ENCODE assay signal across 14 mouse cellular contexts in the genomic region with DNA sequence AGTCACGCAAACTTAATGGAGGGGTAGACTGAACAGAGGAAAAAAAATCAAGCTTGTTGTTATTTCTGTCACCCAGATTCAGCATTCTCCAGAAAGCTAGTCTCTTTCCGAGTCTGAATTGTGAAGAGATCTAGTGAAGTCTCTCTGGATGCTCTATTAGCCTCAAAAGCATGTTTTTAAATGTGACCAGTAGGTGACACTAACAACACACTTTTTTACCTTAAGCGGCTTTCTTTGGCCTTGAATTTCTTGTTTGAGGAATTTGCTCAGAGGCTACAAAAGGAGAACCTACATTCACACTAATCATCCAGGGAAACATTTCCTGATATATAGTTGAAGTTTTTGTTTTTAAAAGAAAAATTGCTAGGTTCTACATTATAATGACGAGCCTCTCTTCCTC. TPM values are rescaled to one million over a fixed set of nuclear protein-coding genes. Genes with fewer than 3 reads are reported as not detected.
DNase-seq lines count a peak whose midpoint lies in the region; ATAC-seq and TF ChIP-seq lines count a peak whose summit lies in the region.
"Had no signal": no experiment of that assay in that cellular context is flagged by ENCODE, and none has a peak within 500 bp of the region (broad histone marks: within the 10 kb centered on the region; RNA-seq: fewer than 3 reads in every experiment).

No protein-coding gene starts in this region.

- no peak overlapping the region for H3K9ac ChIP-seq in heart, adult 2 months (ENCODE audit: low read depth, low read length)
- H3K9ac ChIP-seq in lung, postnatal 0 days (replicated peaks; ENCODE audit: low read depth): no peak overlapping the region
- H3K9ac ChIP-seq: hindbrain, embryonic 15.5 days had no signal

- TF ChIP-seq POLR2A in heart, adult 2 months (IDR thresholded peaks at IDR 0.05; ENCODE audit: insufficient read depth, low read depth, low read length): no peak

- no peaks in the 10 kb centered on the region for H3K9me3 ChIP-seq in lung, postnatal 0 days (ENCODE audit: low read length)
- H3K9me3 ChIP-seq: hindbrain, embryonic 15.5 days had no signal

- intact Hi-C loops in heart, adult 2 months (cut with DNase I): no loop called here

- peak; percentile 62 for TF ChIP-seq CTCF in heart, adult 2 months (IDR thresholded peaks at IDR 0.05)
- peak; percentile 33 for TF ChIP-seq CTCF in lung, postnatal 0 days (IDR thresholded peaks at IDR 0.05)

- no peak overlapping the region for H3K27ac ChIP-seq in heart, adult 2 months
- H3K27ac ChIP-seq in lung, postnatal 0 days (ENCODE audit: low read length): no peak overlapping the region
- H3K27ac ChIP-seq: hindbrain, embryonic 15.5 days had no signal

- no peaks in the 10 kb centered on the region for H3K27me3 ChIP-seq in heart, adult 2 months (ENCODE audit: control insufficient read depth, insufficient read depth, low read length)
- no peaks in the 10 kb centered on the region for H3K27me3 ChIP-seq in lung, postnatal 0 days (replicated peaks; ENCODE audit: insufficient read depth, low read length)
- H3K27me3 ChIP-seq: hindbrain, embryonic 15.5 days had no signal

- H3K4me2 ChIP-seq in lung, postnatal 0 days (replicated peaks; ENCODE audit: low read depth, low read length): no peak overlapping the region
- H3K4me2 ChIP-seq: hindbrain, embryonic 15.5 days had no signal

- no peaks in the 10 kb centered on the region for H3K36me3 ChIP-seq in heart, adult 2 months (ENCODE audit: control insufficient read depth, insufficient read depth, low read length)
- no peaks in the 10 kb centered on the region for H3K36me3 ChIP-seq in lung, postnatal 0 days (ENCODE audit: insufficient read depth, low read length)
- H3K36me3 ChIP-seq: hindbrain, embryonic 15.5 days had no signal

- no peak overlapping the region for H3K4me3 ChIP-seq in heart, adult 2 months
- H3K4me3 ChIP-seq in lung, postnatal 0 days (ENCODE audit: low read depth, low read length): no peak overlapping the region
- H3K4me3 ChIP-seq: hindbrain, embryonic 15.5 days had no signal

- H3K4me1 ChIP-seq in heart, adult 2 months (ENCODE audit: control insufficient read depth, insufficient read depth, low read length): no peaks in the 10 kb centered on the region
- H3K4me1 ChIP-seq in lung, postnatal 0 days (ENCODE audit: insufficient read depth, low read depth, low read length): no peaks in the 10 kb centered on the region
- H3K4me1 ChIP-seq: hindbrain, embryonic 15.5 days had no signal

- no peak for ATAC-seq in lung, postnatal 0 days

- TF ChIP-seq EP300 in heart, adult 2 months (IDR thresholded peaks at IDR 0.05; ENCODE audit: insufficient read depth, low read depth, low read length): no peak
- no peak for TF ChIP-seq EP300 in lung, postnatal 0 days (IDR thresholded peaks at IDR 0.05)

- DNase-seq in heart, adult 2 months: no peak
- no peak for DNase-seq in heart, adult 11 months
- peak; percentile 11 for DNase-seq in lung, postnatal 0 days (ENCODE audit: low spot score)
- DNase-seq in lung, postnatal 14 days: no peak
- peak; percentile 47 for DNase-seq in ZHBTc4 (ENCODE audit: low read depth, low spot score)
- peak; percentile 61 for DNase-seq in retina, embryonic 14.5 days (ENCODE audit: low spot score)
- no peak for DNase-seq in thymus, postnatal 25 days
- no peak for DNase-seq in spleen, postnatal 4 days (ENCODE audit: low spot score in 2 of 2)
- DNase-seq: adrenal gland, postnatal 36 days; lung, postnatal 4 days; right cerebral cortex, postnatal 25 days had no signal

- WGBS in heart, adult 2 months: 52% methylated on average over 4 of the region's 4 CpGs
- 53% methylated on average over 4 of the region's 4 CpGs for WGBS in lung, postnatal 0 days

- H3K79me2 ChIP-seq in heart, adult 2 months (replicated peaks; ENCODE audit: control insufficient read depth, insufficient read depth, low read length): no peaks in the 10 kb centered on the region

RNA-seq across cellular contexts. Expression of a gene that starts 48.5 kb away (rescaled TPM):
- not detected for total RNA-seq in heart, adult 2 months (2021)
- not detected in 2 replicates for polyA plus RNA-seq in heart, adult 2 months (2012; rRNA removed)
- polyA plus RNA-seq in lung, postnatal 0 days (2015; fragmentation: Nextera tagmentation; extraction: Ambion mirVana): not detected in 2 replicates
- total RNA-seq: adrenal gland, postnatal 36 days had no signal
- polyA plus RNA-seq: hindbrain, embryonic 15.5 days; large intestine, adult 2 months; limb, embryonic 11.5 days had no signal

Comparison
In these comparisons a context has a peak if more than half of its experiments do, and no peak if none do; other contexts are left out.
1. DNase-seq: peak in lung, postnatal 0 days (single experiment), ZHBTc4 (single experiment) and retina, embryonic 14.5 days (single experiment); none in heart, adult 2 months (0 of 2), heart, adult 11 months (single experiment), lung, postnatal 14 days (single experiment), thymus, postnatal 25 days (single experiment) and spleen, postnatal 4 days (0 of 2).